Mouse (Mus musculus) megakaryocyte, embryonic 14.5 days (primary cell): ENCODE results near the gene Pigb. TPM values are rescaled to one million over a fixed set of nuclear protein-coding genes. Genes with fewer than 3 reads are reported as not detected.

Source experiments
- H3K27me3 ChIP-seq: replicated peaks from 2 replicates; pipeline ENCODE3; 2012; ENCODE audit warnings: inconsistent platforms
- H3K36me3 ChIP-seq: replicated peaks from 2 replicates; pipeline ENCODE3; 2012; ENCODE audit warnings: low read length, inconsistent platforms, mixed read lengths
- H3K4me1 ChIP-seq: 2 replicates; pipeline ENCODE4 v1.6.1; 2012; ENCODE audit warnings: inconsistent platforms
- H3K4me3 ChIP-seq: replicated peaks from 2 replicates; pipeline ENCODE3; 2012; ENCODE audit warnings: moderate library complexity, mild to moderate bottlenecking, inconsistent platforms
- H3K9me3 ChIP-seq: 2 replicates; pipeline ENCODE4 v1.6.1; 2012; ENCODE audit warnings: inconsistent platforms
- FLI1 ChIP-seq: IDR thresholded peaks from 2 replicates; pipeline ENCODE4 v1.6.1; 2012; ENCODE audit warnings: low read length, inconsistent platforms, mixed read lengths
- GATA1 ChIP-seq: IDR thresholded peaks from 3 replicates; pipeline ENCODE4 v1.6.1; 2012; ENCODE audit warnings: mixed read lengths, low read length, inconsistent platforms, borderline replicate concordance
- polyA plus RNA-seq: library from polyadenylated mRNA; stranded (reverse); fragments of >175 nt; gene quantifications from 2 replicates; pipeline ENCODE4 v1.2.3, GENCODE M21; 2012; ENCODE audit warnings: low replicate concordance; ENCODE audit not compliant: insufficient read depth

Gene Pigb
- polyA plus RNA-seq, 1 experiment = 0.79 TPM

DNA sequence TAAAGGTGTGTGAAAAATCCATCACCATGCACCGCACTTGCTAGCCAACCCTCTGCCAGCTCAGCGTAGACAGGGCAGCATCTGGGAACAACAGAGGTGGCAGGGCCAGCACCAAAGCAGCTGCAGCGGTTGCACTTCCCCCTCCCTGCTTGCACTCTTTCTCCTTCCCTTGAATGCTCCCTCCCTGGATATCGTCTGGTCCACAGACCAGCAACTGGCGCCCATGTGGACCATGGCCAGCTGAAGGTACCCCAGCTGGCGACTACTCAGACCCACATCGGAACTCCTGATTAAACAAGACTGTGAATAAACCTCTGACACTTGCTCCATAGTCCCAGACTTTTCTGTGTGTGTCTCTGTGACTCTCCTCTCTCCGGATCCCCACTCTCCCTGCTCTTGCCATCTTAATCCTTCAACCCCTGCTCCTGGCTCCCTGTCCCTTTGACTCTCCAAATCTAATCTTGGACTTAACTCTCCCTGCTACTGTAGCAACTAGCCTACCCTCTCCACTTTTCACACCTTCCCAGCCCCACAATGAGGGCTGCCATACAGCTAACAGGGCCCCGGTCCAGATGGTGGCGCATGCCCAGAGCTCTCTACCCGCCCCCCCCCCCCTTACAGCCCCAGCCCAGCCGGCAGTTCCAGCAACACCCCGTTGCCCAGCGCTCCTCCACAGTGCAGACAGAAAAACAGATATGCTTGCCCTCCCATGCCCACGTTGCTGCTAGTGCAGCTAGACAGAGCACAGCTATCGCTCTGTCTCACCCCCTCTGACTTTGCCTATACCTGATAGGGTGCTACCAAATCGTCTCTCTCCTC is 14.2 kb downstream of the Pigb start:
- Histone ChIP-seq H3K9me3 (no peaks in the 10 kb centered on the region), H3K4me1 (peaks cover 39% of the 10 kb centered on the region), H3K4me3 (no peak overlapping the region), H3K27me3 (no peaks in the 10 kb centered on the region), H3K36me3 (peaks cover 77% of the 10 kb centered on the region)
- TF ChIP-seq GATA1 (no peak), FLI1 (no peak)

GRCm38 (mm10) chr9:73020566-73021097 is 19.5 kb downstream of the Pigb start:
- peaks cover 85% of the 10 kb centered on the region for H3K36me3 ChIP-seq
- no peaks in the 10 kb centered on the region for H3K9me3 ChIP-seq
- TF ChIP-seq FLI1 (no peak), GATA1 (no peak)
- H3K4me3 ChIP-seq = no peak overlapping the region
- H3K27me3 ChIP-seq = no peaks in the 10 kb centered on the region
- peaks cover 31% of the 10 kb centered on the region for H3K4me1 ChIP-seq

DNA sequence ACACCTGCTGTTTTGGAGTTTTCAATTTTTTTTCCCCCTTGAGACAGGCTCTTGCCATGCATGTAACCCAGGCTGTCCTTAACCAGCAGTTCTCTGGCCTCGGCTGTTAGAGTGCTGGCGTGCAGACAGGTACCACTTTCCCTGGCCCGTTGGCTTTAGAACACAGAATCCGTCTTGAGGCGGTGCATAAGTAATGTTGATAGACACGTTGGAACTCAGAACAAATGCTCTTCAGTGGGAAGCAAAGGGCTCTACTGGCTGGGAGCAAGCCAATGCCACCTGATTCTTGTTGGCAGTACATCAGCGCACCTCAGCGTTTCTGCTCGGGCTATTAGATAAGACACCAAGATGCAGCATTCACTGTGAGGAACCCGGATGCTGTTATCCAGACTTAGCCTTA is 20.3 kb downstream of the Pigb start:
- Histone ChIP-seq H3K36me3 (peaks cover 90% of the 10 kb centered on the region), H3K27me3 (no peaks in the 10 kb centered on the region), H3K9me3 (no peaks in the 10 kb centered on the region), H3K4me3 (no peak overlapping the region), H3K4me1 (peaks cover 23% of the 10 kb centered on the region)
- TF ChIP-seq GATA1 (no peak), FLI1 (no peak)

GRCm38 (mm10) chr9:73014724-73015123 is 25.5 kb downstream of the Pigb start:
- H3K4me1 ChIP-seq = peaks cover 11% of the 10 kb centered on the region; the same call in 1 of the 2 replicates
- TF ChIP-seq GATA1 (no peak), FLI1 (no peak)
- H3K27me3 ChIP-seq = no peaks in the 10 kb centered on the region
- H3K9me3 ChIP-seq = no peaks in the 10 kb centered on the region
- H3K4me3 ChIP-seq = no peak overlapping the region
- peaks cover 99% of the 10 kb centered on the region for H3K36me3 ChIP-seq

DNA sequence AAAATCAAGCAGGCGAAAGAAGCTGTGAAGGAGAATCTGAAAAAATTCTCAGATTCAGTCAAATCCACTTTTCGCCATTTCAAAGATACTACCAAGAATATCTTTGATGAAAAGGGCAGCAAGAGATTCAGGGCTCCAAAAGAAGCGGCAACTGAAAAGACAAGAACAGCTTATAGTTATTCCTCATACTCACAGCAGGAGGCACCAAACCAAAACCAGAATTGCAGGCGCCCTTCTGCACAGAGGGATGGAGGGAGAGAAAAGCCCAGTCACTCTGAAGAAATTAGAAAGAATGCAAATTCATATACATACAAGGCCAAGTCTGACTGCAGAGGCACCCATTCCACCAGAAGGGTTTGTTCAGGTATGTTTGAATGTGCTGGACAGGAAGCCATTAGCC is 27.5 kb downstream of the Pigb start:
- no peak for TF ChIP-seq FLI1
- TF ChIP-seq GATA1 = no peak
- H3K36me3 ChIP-seq = peaks cover 91% of the 10 kb centered on the region
- no peak overlapping the region for H3K4me3 ChIP-seq
- peaks cover 20% of the 10 kb centered on the region for H3K4me1 ChIP-seq
- no peaks in the 10 kb centered on the region for H3K9me3 ChIP-seq
- no peaks in the 10 kb centered on the region for H3K27me3 ChIP-seq

GRCm38 (mm10) chr9:73008384-73008783 is 31.8 kb downstream of the Pigb start:
- Histone ChIP-seq H3K9me3 (no peaks in the 10 kb centered on the region), H3K4me3 (no peak overlapping the region), H3K36me3 (peaks cover 85% of the 10 kb centered on the region), H3K4me1 (peaks cover 37% of the 10 kb centered on the region), H3K27me3 (no peaks in the 10 kb centered on the region)
- TF ChIP-seq FLI1 (no peak), GATA1 (no peak)

DNA sequence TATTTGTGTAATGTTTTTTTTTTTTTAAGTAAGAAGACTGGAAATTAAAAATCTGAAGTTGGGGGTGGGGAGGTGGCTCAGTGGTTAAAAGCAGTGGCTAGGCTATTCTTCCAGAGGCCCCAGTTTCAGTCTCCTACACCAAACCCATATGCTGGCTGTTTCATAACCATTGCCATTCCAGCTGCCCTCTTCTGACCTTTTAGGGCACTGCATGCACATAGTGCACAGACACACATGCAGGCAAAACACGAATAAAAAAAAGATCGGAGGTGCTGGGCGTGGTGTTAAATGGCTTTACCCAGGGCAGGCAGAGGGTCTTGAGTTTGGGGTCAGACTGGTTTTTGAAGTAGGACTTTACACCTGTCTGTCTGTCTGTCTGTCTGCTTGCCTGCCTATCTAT is 34.0 kb downstream of the Pigb start:
- Histone ChIP-seq H3K36me3 (peaks cover 87% of the 10 kb centered on the region), H3K9me3 (no peaks in the 10 kb centered on the region), H3K4me1 (peaks cover 34% of the 10 kb centered on the region), H3K4me3 (no peak overlapping the region), H3K27me3 (no peaks in the 10 kb centered on the region)
- TF ChIP-seq FLI1 = no peak
- TF ChIP-seq GATA1 = no peak

- Histone ChIP-seq H3K27me3 (no peaks in the 10 kb centered on the region), H3K4me1 (peaks cover 34% of the 10 kb centered on the region), H3K4me3 (no peak overlapping the region), H3K9me3 (no peaks in the 10 kb centered on the region), H3K36me3 (peaks cover 86% of the 10 kb centered on the region)
- no peak for TF ChIP-seq GATA1
- no peak for TF ChIP-seq FLI1
These were observed 35.1 kb downstream of the Pigb start for GRCm38 (mm10) chr9:73005106-73005505.

GRCm38 (mm10) chr9:73004076-73004475 is 36.1 kb downstream of the Pigb start:
- Histone ChIP-seq H3K4me1 (peaks cover 32% of the 10 kb centered on the region), H3K27me3 (no peaks in the 10 kb centered on the region), H3K4me3 (no peak overlapping the region), H3K36me3 (peaks cover 78% of the 10 kb centered on the region), H3K9me3 (no peaks in the 10 kb centered on the region)
- TF ChIP-seq GATA1 = no peak
- TF ChIP-seq FLI1 = no peak

- H3K4me1 ChIP-seq = peaks cover 21% of the 10 kb centered on the region
- H3K9me3 ChIP-seq = no peaks in the 10 kb centered on the region
- H3K36me3 ChIP-seq = peaks cover 79% of the 10 kb centered on the region
- no peak for TF ChIP-seq FLI1
- no peak for TF ChIP-seq GATA1
- H3K4me3 ChIP-seq = no peak overlapping the region
- no peaks in the 10 kb centered on the region for H3K27me3 ChIP-seq
These were observed 38.0 kb downstream of the Pigb start for GRCm38 (mm10) chr9:73002177-73002576.
